Mouse (Mus musculus) heart, adult 8-10 months (tissue): ENCODE data around the gene Tpp2. TPM values are rescaled to one million over a fixed set of nuclear protein-coding genes. Genes with fewer than 3 reads are reported as not detected.
"Not testable (repeated sequence)": the region's sequence is repeated elsewhere in the genome, so short reads cannot be mapped to it uniquely, and the experiment has no call there.

Experiments used
- DNase-seq: peaks from one replicate; pipeline ENCODE4 v3.0.0; 2022; ENCODE audit warnings: low spot score
- total RNA-seq, 4 experiments: library from RNA; stranded (reverse); gene quantifications; 2 replicates each; pipeline ENCODE4 v1.2.4; 2022

The Tpp2 gene
- total RNA-seq: 10 to 100 TPM; 35.5 to 42.4 (median 41.3) TPM

DNA sequence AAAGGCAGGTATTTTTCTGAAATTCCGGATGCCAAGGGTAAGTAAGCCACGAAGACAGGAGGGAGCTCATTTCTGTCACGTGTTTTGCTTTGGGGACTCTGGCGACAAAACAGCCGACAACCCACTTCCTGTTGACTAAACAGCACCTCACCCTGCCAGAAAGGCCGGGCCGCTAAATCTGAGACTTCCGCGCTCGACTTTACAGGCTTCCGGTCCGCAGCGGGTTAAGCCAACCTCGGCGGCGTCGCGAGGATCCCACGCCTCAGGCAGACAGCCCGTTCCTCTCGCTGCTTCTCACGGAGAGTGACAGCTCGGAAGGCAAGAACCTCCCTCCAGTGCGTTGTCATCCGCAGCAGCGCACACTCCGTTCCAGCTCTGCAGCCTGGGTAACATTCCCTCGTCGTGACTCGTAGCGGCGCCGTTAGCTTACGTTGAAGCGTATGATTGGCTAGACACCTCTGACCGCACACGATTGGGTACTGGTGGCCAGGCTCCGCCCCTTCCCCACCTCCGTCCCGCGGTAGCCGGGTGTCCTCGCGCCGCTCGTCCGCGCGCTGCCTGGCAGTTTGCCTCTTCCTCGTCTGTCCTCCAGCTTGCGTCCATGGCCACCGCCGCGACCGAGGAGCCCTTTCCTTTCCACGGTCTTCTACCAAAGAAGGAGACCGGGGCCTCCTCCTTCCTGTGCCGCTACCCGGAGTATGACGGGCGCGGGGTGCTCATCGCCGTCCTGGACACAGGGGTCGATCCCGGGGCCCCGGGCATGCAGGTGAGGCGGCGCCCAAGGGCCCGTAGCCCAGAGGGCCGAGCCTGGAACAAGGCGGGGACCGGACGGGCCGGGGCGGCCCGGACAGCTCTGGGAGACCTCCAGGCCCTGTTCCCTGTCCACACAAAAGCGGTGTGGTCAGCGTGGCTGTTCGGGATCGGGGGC, at the start of gene Tpp2:
Tpp2 (plus strand) TSS at position 160 of the 928 bp plus-strand sequence.
- peak; percentile 98 for DNase-seq

GRCm38 (mm10) chr1:43888358-43888757, 45.1 kb upstream of the Tpp2 start:
- not testable (repeated sequence) for DNase-seq

- no peak for DNase-seq
These were observed 37.7 kb upstream of the Tpp2 start for GRCm38 (mm10) chr1:43895742-43896141.

- no peak for DNase-seq
These were observed 36.3 kb upstream of the Tpp2 start for GRCm38 (mm10) chr1:43897131-43897530.

- no peak for DNase-seq
These were observed 35.5 kb upstream of the Tpp2 start for GRCm38 (mm10) chr1:43897987-43898386.

- peak; percentile 24 for DNase-seq
These were observed 34.3 kb upstream of the Tpp2 start for GRCm38 (mm10) chr1:43898991-43899714.

- no peak for DNase-seq
These were observed 31.0 kb upstream of the Tpp2 start for GRCm38 (mm10) chr1:43902417-43902816.

DNA sequence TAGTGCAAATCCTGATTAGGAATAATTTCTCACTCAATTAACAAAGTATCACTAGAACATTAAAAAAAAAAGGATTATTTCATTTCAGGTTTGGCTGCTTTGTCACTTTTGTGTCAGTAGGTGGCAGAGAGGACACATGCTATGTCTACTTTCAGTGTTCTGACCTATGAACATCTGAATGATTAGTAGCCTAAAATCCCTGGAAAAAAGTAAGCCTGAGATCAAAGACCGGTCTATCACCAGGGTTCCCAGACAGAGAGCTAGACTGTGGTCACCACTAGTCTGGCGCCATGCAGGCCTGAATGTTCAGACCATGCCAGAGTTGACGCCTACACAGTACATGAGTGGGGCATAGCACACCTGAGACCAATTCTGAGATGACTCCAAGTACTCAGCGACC, 30.6 kb upstream of the Tpp2 start:
- no peak for DNase-seq

DNA sequence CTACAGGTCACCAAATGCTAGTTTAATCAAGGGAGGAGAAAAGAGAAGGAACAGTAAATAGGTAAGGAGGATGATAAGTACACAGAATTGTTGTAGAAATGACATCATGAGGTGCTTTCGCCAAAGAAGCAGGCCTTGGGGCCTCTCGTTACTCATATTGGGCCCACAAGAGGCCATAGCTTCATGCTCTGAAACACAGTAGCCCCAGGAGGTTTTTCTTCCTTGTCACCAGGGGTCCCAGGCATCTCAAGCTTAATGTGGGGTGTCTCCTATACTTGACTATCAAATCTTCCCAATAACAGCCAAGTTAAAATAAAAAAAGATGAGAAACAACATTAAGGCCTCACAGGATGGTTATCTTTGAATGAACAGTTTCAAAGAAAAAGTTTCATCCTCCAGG, 18.0 kb upstream of the Tpp2 start:
- no peak for DNase-seq

- no peak for DNase-seq
These were observed 16.6 kb upstream of the Tpp2 start for GRCm38 (mm10) chr1:43916854-43917253.

DNA sequence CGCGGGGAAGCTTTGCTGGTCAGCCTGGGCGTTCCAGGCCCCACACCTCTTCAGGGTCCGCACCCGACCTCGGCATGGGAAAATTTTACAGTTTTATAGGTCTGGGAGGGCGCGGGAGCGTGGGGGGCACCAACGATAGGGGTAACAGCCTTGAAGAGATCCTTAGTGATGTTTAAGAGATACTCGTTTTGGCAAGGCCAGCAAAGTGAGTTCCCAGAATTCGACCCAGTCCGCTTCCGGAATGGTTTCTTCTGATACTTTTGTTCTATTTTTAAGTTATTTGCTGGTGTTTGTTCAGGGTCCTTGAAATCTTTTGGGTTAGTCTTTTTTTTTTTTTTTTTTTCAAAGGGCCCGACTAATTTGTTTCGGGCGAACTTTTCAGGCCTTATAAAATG, 966 bp downstream of the Tpp2 start:
- DNase-seq: no peak

GRCm38 (mm10) chr1:43939310-43939709, 5.9 kb downstream of the Tpp2 start:
- DNase-seq: no peak

DNA sequence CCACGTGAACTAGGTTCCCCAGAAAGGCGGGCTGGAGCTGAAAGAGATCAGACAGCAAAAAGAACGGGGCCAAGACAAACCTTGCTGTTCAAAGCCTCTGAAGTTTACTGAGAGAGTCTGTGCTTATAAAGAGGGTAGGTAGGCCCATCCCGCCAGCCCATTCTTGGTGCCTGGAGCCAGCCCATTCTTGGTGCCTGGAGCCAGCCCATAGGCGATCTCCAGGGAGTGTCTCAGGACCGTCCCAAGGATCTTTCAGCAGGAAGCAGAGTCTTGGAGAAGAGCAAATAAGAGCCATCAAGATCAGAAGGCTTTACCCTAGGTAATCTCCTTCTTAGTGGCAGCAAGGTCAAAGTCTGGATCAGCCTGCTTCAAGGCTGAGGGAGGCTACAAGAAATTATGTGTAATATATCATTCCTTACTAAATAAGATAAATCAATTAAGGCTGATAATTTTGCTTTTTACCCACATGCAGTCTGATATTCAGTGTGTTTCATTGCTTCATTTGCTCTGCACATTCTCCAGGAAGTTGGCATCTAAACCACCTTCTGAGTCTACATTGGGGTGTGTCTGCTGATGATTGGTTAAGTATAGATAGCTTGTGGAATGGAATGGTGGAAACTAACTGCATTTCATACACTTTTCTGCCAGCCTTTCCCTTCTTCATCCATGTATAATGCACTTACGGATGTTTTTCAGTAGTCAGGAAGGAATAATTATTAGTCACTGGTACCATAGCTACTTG, 8.2 kb downstream of the Tpp2 start:
- DNase-seq: no peak

GRCm38 (mm10) chr1:43942814-43943213, 9.4 kb downstream of the Tpp2 start:
- no peak for DNase-seq

- DNase-seq: no peak
These were observed 20.2 kb downstream of the Tpp2 start for GRCm38 (mm10) chr1:43953679-43954078.

DNA sequence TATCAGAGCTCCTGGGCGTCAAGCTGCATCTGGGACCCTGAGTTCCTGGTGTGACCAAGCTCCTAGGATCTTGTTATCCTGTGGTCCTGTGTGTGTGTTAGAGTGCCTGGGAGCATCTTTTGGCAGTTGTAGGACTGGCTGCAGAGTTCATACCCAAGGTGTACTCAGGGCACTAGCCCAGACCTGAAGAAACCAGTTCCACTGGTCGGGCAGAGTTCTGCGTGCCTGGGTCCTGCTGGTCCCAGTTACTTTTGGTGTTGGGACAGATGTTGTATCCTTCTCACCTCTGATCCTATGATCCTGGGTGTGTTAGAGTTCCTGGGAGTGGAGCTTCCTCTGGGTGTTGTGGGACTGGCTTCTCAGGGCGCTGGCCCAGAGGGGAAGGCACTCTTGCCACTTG, 30.9 kb downstream of the Tpp2 start:
- DNase-seq: no peak

DNA sequence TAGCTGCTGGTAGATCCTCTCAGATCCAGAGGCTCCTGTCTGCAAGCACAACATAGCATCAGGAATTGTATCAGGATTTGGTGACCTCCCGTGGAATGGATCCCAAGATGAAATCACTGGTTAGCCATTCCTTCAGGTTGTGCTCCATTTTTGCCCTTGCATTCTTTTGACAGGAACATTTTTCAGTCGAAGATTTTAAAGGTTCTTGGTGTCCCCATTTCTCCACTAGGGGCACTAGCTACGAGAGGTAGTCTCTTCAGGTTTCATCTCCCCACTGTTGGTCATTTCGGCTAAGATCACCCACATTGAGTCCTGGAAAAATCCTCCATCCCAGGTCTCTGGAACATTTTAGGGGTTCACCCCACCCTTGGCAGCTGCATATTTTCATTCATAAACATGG, 33.3 kb downstream of the Tpp2 start:
- no peak for DNase-seq

GRCm38 (mm10) chr1:43969361-43969760, 35.9 kb downstream of the Tpp2 start:
- DNase-seq: no peak

DNA sequence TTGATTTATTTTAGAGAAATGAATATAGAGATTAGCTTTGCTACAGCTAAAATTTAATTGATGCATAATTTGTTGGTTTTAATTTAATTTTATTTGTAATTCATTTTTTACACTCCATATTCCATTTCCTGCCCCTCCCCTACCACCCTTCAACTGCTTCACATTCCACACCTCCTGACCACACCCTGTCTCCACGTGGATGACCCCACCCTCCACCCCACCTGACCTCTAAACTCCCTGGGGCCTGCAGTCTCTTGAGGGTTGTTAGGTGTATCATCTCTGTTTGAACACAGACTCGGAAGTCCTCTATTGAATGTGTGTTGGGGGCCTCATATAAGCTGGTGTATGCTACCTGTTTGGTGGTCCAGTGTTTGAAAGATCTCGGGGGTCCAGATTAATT, 37.6 kb downstream of the Tpp2 start:
- DNase-seq: no peak

GRCm38 (mm10) chr1:43996914-43997589, 63.6 kb downstream of the Tpp2 start:
- no peak for DNase-seq

GRCm38 (mm10) chr1:44004513-44004912, 71.1 kb downstream of the Tpp2 start:
- no peak for DNase-seq

DNA sequence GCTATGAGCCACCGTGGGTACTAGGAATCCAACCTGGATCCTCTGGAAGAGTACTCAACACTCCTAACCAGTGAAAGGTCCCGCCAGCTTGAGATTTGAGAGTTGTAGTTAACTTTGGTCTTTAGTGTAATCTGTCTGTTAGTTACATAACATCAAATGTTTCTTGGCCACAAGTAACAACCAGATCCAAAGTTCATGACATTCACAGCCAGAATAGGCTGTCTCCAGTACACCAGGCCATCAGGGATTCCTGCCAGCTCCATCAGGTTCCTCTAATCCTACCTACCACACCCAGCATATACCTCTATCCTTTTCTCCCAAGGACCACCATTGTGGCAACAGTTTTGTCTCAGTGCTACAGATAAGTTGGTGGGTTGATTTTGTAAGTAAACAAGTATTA, 82.1 kb downstream of the Tpp2 start:
- DNase-seq: no peak
